Mouse (Mus musculus) midbrain, embryonic 11.5 days (tissue): ENCODE data around the gene Prpf38a. TPM values are rescaled to one million over a fixed set of nuclear protein-coding genes. Genes with fewer than 3 reads are reported as not detected.

Source experiments
- ATAC-seq: fragments of 200-750 bp; cut with Nextera tagmentation; 2 replicates; pipeline ENCODE4 v1.8.0; 2017; ENCODE audit warnings: moderate TSS enrichment, moderate library complexity; ENCODE audit not compliant: low FRiP score
- DNase-seq: peaks from one replicate; pipeline ENCODE4 v3.0.0; 2015; ENCODE audit warnings: low spot score; ENCODE audit errors: missing footprints
- H3K27ac ChIP-seq: fragments of 300-500 bp; sonication (generic); 2 replicates; pipeline ENCODE4 v1.5.1; 2014; ENCODE audit warnings: low read depth, low read length
- H3K27me3 ChIP-seq: fragments of 300-500 bp; sonication (generic); 2 replicates; pipeline ENCODE4 v1.6.1; 2014; ENCODE audit warnings: mild to moderate bottlenecking, low read length, moderate library complexity, mixed read lengths; ENCODE audit not compliant: control insufficient read depth, insufficient read depth
- H3K36me3 ChIP-seq: fragments of 300-500 bp; sonication (generic); 2 replicates; pipeline ENCODE4 v1.6.1; 2014; ENCODE audit warnings: mild to moderate bottlenecking, low read length, moderate library complexity, mixed read lengths; ENCODE audit not compliant: control insufficient read depth, insufficient read depth
- H3K4me1 ChIP-seq: fragments of 300-500 bp; sonication (generic); 2 replicates; pipeline ENCODE4 v1.6.1; 2014; ENCODE audit warnings: low read length; ENCODE audit not compliant: control insufficient read depth, insufficient read depth
- H3K4me2 ChIP-seq: fragments of 300-500 bp; sonication (generic); 2 replicates; pipeline ENCODE4 v1.6.1; 2014; ENCODE audit warnings: mild to moderate bottlenecking, moderate library complexity
- H3K4me3 ChIP-seq: fragments of 300-500 bp; sonication (generic); 2 replicates; pipeline ENCODE4 v1.5.1; 2014; ENCODE audit warnings: low read depth, low read length
- H3K9ac ChIP-seq: fragments of 300-500 bp; sonication (generic); 2 replicates; pipeline ENCODE4 v1.6.1; 2014; ENCODE audit warnings: low read length
- H3K9me3 ChIP-seq: fragments of 300-500 bp; sonication (generic); 2 replicates; pipeline ENCODE4 v1.6.1; 2016; ENCODE audit warnings: low read length; ENCODE audit not compliant: control insufficient read depth
- WGBS: fragments of 180-500 bp; shearing (Covaris S2); extraction: QIAGEN DNeasy Blood & Tissue Kit; methylation state at CpG from one replicate; pipeline ENCODE4 v1.1.7; 2014; 5-methylcytosine and 5-hydroxymethylcytosine counted together
- polyA plus RNA-seq: library from polyadenylated mRNA; unstranded; fragments of >200 nt; fragmentation: Nextera tagmentation; extraction: Ambion mirVana; gene quantifications from 2 replicates; pipeline ENCODE4 v1.2.1, GENCODE M21; 2014

Gene Prpf38a
- 124 and 128 TPM in 2 replicates for polyA plus RNA-seq

DNA sequence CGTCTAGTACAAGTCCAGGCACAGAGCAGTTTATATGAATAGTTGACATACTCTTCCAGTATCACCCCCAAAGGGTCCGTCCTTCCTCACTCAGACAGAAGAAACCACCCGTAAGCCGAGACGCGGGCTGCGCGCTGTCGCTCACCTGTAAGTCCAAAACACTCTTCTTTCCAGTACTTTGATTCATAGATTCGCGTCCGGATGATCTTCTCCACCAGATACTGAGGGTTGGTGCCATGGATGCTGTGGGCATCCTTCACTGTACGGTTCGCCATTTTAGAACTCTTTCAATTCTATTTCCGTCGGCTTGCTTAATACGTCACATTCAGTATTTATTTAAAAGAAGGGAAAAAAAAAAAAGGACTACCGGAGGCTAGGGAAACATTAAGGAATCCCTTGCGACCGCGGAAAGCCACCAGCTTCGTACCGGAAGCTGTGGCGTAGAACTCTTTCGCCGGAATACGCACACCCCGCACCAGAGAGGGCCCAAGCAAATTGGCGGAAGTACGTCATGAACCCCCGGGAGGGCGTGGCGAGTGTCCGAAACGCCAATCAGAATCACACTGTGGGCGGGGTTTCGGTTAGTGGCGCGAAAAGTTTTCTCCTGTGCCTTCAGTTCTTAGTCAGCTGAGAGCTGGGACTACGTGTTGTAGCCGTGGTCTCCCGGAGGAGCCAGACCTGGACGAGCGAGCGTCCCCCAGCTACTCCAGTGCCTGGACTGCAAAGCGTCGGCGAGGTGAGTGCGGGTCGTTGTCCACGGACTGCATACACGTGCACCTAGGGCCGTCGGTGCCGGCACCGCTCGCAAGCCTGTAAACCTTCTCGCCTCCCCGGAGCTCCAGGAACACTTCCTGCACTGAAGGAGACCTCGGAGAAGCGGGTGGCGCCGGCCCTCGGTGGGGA, at the start of gene Prpf38a, which contains the start of gene Orc1:
Gene Prpf38a, minus strand, starts transcription at position 497 of the 903 bp plus-strand sequence.
Gene Orc1, plus strand, starts transcription at position 584 of the 903 bp plus-strand sequence.
- no peaks in the 10 kb centered on the region; the same call in 1 of the 2 replicates for H3K36me3 ChIP-seq
- H3K9ac ChIP-seq = peak within 1 kb of the TSS; percentile 82
- WGBS = under 1% methylated on average over 64 of the region's 64 CpGs
- H3K27me3 ChIP-seq = no peaks in the 10 kb centered on the region
- peak within 1 kb of the TSS; percentile 67 for H3K27ac ChIP-seq
- H3K4me1 ChIP-seq = peaks cover 6% of the 10 kb centered on the region
- DNase-seq = peak; percentile 100
- H3K9me3 ChIP-seq = no peaks in the 10 kb centered on the region
- peak within 1 kb of the TSS; percentile 84 for H3K4me3 ChIP-seq
- peak; percentile 100 for ATAC-seq
- peak within 1 kb of the TSS; percentile 79 for H3K4me2 ChIP-seq

DNA sequence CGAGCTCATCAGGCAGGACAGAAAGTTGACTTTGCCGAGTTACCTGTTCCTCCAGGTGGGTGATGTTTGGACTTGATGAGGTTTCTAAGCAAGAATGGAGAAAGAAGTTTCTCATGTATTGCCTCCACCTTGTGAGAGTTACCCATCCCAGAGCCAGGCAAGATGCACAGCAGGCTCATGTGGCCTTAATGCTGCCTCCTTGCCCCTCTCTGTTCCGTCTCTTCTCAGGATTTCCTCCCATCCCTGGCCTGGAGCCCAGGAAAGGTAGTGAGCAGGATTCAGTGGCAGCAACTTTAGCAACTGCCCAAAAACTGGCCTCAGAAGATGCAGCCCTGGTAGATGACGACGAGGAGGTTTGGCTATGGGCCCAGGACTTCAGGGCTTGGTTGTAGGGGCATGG, 47.9 kb upstream of the Prpf38a start:
- Histone ChIP-seq H3K4me3 (no peak overlapping the region), H3K36me3 (peaks cover 3% of the 10 kb centered on the region), H3K9me3 (no peaks in the 10 kb centered on the region), H3K9ac (no peak overlapping the region), H3K27ac (no peak overlapping the region), H3K27me3 (no peaks in the 10 kb centered on the region), H3K4me2 (no peak overlapping the region), H3K4me1 (no peaks in the 10 kb centered on the region)
- peak; percentile 75 for DNase-seq
- ATAC-seq = no peak
- 87% methylated on average over 5 of the region's 5 CpGs for WGBS

DNA sequence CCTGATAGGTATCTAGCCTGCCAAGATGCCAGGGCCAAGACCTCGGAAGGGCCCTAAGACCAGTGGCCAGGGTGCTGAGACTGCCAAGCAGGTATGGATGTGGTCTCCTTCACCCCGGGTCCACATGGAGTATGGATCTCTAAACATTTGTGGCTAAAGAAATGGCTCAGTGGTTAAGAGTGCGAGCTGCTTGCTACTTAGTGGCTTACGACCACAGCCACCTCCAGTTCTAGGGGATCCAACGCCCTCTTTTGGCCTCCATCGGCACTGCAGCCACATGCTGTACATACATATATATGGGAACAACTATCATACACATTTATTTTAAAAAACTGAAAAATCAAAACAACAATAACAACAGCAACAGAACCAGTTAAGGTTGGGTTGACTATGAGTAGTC, 42.4 kb upstream of the Prpf38a start:
- no peak overlapping the region for H3K27ac ChIP-seq
- no peak overlapping the region for H3K4me2 ChIP-seq
- DNase-seq = no peak
- H3K36me3 ChIP-seq = no peaks in the 10 kb centered on the region
- WGBS = 96% methylated on average over 6 of the region's 6 CpGs
- H3K9ac ChIP-seq = no peak overlapping the region
- no peaks in the 10 kb centered on the region for H3K27me3 ChIP-seq
- no peak overlapping the region for H3K4me3 ChIP-seq
- peaks cover 8% of the 10 kb centered on the region; the same call in 1 of the 2 replicates for H3K4me1 ChIP-seq
- no peaks in the 10 kb centered on the region for H3K9me3 ChIP-seq
- ATAC-seq = no peak

DNA sequence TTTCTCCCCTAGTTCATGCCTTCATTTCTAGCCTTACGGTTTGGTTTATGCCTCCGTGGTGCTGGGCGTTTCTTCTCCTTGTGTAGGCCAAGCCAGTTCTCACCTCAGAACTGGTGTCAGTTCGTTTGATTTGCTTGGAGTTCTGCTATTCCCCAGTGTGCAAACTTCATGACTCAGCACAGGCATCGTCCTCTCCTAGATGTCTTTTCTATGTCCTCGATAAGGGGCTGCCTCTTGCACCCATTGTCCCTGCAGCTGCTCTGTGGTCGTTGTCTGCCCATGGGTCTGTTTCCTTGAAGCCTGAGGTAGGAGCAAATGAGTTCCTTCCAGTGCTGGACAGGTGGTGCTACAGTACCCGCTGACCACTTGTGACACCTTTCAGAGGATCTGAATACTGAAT, 41.4 kb upstream of the Prpf38a start:
- Histone ChIP-seq H3K9ac (peak overlapping the region; percentile 95), H3K4me1 (peaks cover 8% of the 10 kb centered on the region; the same call in 1 of the 2 replicates), H3K27ac (no peak overlapping the region), H3K4me2 (peak overlapping the region; percentile 92), H3K9me3 (no peaks in the 10 kb centered on the region), H3K36me3 (no peaks in the 10 kb centered on the region), H3K4me3 (peak overlapping the region; percentile 83), H3K27me3 (no peaks in the 10 kb centered on the region)
- ATAC-seq (no peak), DNase-seq (peak; percentile 90)
- WGBS = 25% methylated on average over 8 of the region's 8 CpGs

DNA sequence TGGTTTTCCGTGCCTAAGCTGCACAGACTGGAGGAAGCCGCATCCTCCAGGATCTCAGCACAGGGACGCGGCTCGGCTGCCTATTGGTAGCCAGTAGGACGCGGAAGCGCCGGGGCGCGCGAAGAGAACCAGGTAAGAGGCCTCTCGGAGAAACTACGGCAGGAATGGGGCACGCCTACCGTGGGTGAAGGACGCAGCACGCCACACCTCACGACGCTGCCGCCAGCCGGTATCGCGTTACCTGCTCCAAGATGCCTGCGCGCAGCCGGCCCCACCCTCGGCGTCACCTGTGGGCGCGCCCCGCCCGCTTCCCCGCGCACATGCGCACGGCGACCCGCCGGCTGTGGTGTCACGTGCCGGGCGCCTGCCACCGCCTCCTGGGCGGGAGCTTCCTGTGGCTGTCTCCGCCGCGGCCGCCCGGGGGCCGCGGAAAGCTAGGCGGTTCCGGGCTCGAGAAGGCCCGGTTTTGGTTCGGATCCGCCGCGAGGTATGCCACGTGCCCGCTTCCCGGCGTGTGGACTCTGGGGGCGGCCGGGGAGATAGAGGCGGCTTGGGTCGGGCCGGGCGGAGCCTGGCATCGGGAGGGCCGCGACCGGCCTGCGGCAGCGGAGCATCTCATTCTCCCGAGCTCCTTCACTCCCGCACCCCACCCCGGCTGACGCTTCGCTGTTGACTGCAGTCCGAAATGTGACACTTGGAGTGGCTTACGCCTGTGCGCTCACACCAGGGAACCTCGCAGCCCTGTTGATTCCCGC, 40.6 kb upstream of the Prpf38a start, which contains the start of gene Cc2d1b:
Gene Cc2d1b, plus strand, starts transcription at position 354 of the 755 bp plus-strand sequence.
- no peaks in the 10 kb centered on the region for H3K27me3 ChIP-seq
- DNase-seq = peak; percentile 98
- peak within 1 kb of the TSS; percentile 57 for H3K27ac ChIP-seq
- ATAC-seq = peak; percentile 95
- no peaks in the 10 kb centered on the region for H3K36me3 ChIP-seq
- H3K4me3 ChIP-seq = peak within 1 kb of the TSS; percentile 83
- H3K9ac ChIP-seq = peak within 1 kb of the TSS; percentile 95
- H3K4me2 ChIP-seq = peak within 1 kb of the TSS; percentile 92
- H3K4me1 ChIP-seq = peaks cover 8% of the 10 kb centered on the region; the same call in 1 of the 2 replicates
- no peaks in the 10 kb centered on the region for H3K9me3 ChIP-seq
- WGBS = under 1% methylated on average over 82 of the region's 86 CpGs

DNA sequence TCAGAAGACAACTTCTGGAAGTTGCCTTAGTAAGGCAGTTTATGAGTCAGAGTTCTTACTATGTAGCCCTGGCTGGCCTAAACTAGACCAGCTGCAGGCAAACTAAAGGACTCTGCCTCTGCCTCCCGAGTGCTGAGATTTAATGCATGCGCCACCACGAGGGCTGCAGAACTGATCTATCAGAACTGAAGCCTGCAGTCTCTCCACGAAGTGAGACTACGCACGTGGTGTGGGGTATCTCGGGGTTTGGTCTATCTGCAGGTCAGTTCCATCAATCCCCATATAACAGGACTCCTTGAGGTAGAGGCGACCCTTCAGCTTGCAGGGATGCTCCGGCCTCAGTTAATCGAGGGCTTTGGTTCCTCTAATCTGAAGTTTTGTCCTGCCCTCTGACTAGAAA, 40.0 kb upstream of the Prpf38a start:
- peak overlapping the region; percentile 83 for H3K4me3 ChIP-seq
- no peaks in the 10 kb centered on the region for H3K9me3 ChIP-seq
- WGBS = 5% methylated on average over 10 of the region's 10 CpGs
- H3K9ac ChIP-seq = peak overlapping the region; percentile 95
- DNase-seq (no peak), ATAC-seq (peak; percentile 49)
- peak overlapping the region; percentile 92 for H3K4me2 ChIP-seq
- no peaks in the 10 kb centered on the region for H3K36me3 ChIP-seq
- H3K4me1 ChIP-seq = peaks cover 8% of the 10 kb centered on the region; the same call in 1 of the 2 replicates
- H3K27ac ChIP-seq = no peak overlapping the region
- no peaks in the 10 kb centered on the region for H3K27me3 ChIP-seq

DNA sequence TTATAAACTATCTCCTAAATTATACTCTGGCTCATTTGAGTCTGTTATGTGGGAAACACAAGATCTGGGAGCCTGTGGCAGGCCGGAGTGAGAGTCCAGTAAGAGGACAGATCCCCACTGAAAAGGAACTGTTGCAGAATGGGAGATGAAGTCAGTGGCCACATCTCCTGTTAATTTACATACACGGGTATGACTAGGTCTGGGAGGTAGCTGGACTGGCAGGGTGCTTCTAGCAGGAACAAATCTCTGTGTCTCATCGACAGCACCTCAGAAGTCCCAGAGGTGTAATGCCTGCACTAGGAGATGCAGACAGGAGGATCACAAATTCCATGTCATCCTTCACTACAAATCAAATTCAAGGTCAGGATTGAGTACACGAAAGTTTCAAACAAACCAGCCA, 39.5 kb upstream of the Prpf38a start:
- Histone ChIP-seq H3K9me3 (no peaks in the 10 kb centered on the region), H3K27ac (no peak overlapping the region), H3K4me1 (peaks cover 8% of the 10 kb centered on the region; the same call in 1 of the 2 replicates), H3K36me3 (no peaks in the 10 kb centered on the region), H3K4me2 (no peak overlapping the region), H3K9ac (no peak overlapping the region), H3K27me3 (no peaks in the 10 kb centered on the region), H3K4me3 (no peak overlapping the region)
- 71% methylated on average over 4 of the region's 4 CpGs for WGBS
- ATAC-seq = no peak
- DNase-seq = no peak

DNA sequence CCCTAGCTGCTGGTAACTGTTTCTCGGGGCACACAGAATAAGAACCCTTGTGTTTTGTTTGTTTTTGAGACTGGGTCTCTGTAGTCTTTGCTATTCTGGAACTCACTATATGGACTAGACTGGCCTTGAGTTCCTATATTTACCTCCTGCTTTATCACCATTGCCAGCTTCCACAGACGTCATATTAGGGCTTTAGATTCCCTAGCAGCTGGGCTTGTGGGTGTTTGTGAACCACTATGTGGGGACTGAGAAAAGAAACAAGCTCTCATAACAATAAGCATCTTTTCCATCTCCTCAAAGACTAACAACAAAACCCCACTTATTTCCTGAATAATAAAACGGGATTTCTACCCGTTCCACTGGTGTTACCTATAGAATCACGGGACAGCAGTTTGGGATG, 31.8 kb upstream of the Prpf38a start:
- ATAC-seq = no peak
- no peak overlapping the region for H3K27ac ChIP-seq
- no peak for DNase-seq
- no peaks in the 10 kb centered on the region for H3K9me3 ChIP-seq
- H3K4me2 ChIP-seq = no peak overlapping the region
- H3K4me3 ChIP-seq = no peak overlapping the region
- WGBS = 91% methylated on average over 5 of the region's 5 CpGs
- no peaks in the 10 kb centered on the region for H3K4me1 ChIP-seq
- no peak overlapping the region for H3K9ac ChIP-seq
- H3K27me3 ChIP-seq = no peaks in the 10 kb centered on the region
- H3K36me3 ChIP-seq = no peaks in the 10 kb centered on the region; the same call in 1 of the 2 replicates
